Mouse (Mus musculus): ENCODE results near the gene Aifm1.

- TF ChIP-seq CTCF (IDR thresholded peaks at IDR 0.05): no peak
- no peak for TF ChIP-seq POLR2A (IDR thresholded peaks at IDR 0.05; ENCODE audit: insufficient read depth, low read depth, low read length)
- TF ChIP-seq EP300 (IDR thresholded peaks at IDR 0.05; ENCODE audit: insufficient read depth, low read depth, low read length): no peak
Observed at GRCm38 (mm10) chrX:48481095-48481494, 32.3 kb downstream of the Aifm1 start.
